Mouse (Mus musculus) brain, embryonic 14.5 days (tissue): Measurements from ENCODE around the gene Kcnq4.

ENCODE experiments used
- CTCF ChIP-seq: fragments of 200-500 bp; IDR thresholded peaks from 2 replicates; pipeline ENCODE4 v1.5.1; 2012; ENCODE audit warnings: inconsistent platforms, mild to moderate bottlenecking, moderate library complexity, borderline replicate concordance; ENCODE audit not compliant: insufficient read depth, insufficient read length; ENCODE audit errors: extremely low read depth
- POLR2A ChIP-seq: fragments of 200-500 bp; IDR thresholded peaks from 2 replicates; pipeline ENCODE4 v1.6.1; 2012; ENCODE audit warnings: mild to moderate bottlenecking, inconsistent platforms, borderline replicate concordance; ENCODE audit not compliant: poor library complexity, insufficient read depth, insufficient read length, severe bottlenecking; ENCODE audit errors: extremely low read depth

GRCm38 (mm10) chr4:120665144-120665700 lies 83.2 kb downstream of the Kcnq4 start:
- TF ChIP-seq CTCF, result no peak
- no peak for TF ChIP-seq POLR2A
